Mouse (Mus musculus) liver, embryonic 14.5 days (tissue): ENCODE measurements around the gene Ntrk3.

ENCODE experiments used
- CTCF ChIP-seq: IDR thresholded peaks from 2 replicates; pipeline ENCODE4 v1.5.1; 2016; ENCODE audit warnings: antibody characterized with exemption, low read depth, control low read depth
- EP300 ChIP-seq: IDR thresholded peaks from 2 replicates; pipeline ENCODE4 v1.6.1; 2016; ENCODE audit warnings: antibody characterized with exemption, low read depth

DNA sequence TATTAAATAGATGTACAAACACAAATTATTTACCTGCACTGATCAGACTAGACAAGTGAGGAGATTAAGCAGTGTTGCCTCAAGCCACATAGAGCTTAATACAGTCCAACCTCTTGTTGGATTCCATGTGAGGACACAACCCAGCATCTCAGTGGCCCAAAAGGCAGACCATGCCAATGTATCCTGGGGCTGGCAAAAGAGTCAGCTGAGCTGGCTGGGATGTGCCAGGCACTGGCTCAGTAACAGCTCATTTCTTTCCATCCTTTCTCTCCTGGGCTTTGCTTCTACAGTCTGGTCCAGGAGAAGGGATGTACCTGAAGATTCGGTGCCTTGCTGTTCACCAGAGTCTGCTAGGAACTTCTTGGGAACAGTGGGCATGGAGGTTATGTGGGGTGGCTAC, 266.5 kb downstream of the Ntrk3 start:
- TF ChIP-seq CTCF (no peak), EP300 (no peak)
